Mouse (Mus musculus) mouse embryonic stem cell (cell line): ENCODE results near the gene Mplkip.

ENCODE experiments used
- in situ Hi-C, 2 experiments: fragments of 300-500 bp; cut with MboI; formaldehyde crosslinking; loops; 1 replicate in 1 of 2; 3 replicates in 1 of 2; pipeline ENCODE4 v1.14.3; 2019 to 2020; ENCODE audit warnings: low sequenced_read_pairs in 2 of 2, low pct_unique_long_range_greater_than_20kb in 1 of 2, mixed read lengths in 1 of 2; ENCODE audit not compliant: unreplicated experiment in 1 of 2

The Mplkip gene

DNA sequence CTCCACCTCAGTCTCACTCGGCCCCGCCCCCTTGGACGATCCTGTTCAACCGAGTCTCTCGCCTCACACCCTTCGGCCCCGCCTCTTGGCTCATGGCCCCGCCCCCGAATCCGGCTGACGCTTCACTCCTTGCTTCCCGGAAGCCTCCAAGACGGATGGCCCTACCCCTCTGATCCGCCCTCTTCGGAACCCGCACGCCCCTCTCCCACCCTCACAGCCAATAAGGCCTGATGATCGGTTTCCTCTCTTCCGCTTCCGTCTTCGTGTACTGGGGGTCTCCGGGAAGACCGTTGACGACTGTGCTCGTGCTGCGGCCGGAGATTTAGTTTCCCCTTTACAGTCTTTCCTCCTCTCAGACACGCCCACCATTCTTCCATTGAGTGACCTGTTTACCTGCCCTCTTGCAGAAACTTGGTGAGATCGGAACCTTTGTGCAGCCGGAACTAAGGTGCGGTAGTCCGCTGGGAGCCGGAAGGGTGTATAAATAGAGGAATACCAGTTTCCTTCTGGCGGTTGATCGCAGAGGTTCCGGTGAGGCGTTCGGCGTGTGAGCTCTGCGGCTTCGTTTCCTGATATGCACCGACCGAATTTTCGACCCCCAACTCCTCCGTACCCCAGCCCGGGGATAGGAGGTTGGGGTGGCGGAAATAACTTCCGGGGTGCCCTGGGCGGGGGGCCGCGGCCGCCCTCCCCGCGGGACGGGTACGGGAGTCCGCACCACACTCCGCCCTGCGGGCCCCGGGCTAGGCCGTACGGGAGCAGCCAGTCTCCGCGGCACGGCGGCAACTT lies at the start of gene Mplkip, which contains the start of gene Sugct:
Mplkip (plus strand) TSS at position 282 of the 789 bp plus-strand sequence.
Sugct (minus strand) TSS at position 643 of the 789 bp plus-strand sequence.
- in situ Hi-C loops: no loop called here

DNA sequence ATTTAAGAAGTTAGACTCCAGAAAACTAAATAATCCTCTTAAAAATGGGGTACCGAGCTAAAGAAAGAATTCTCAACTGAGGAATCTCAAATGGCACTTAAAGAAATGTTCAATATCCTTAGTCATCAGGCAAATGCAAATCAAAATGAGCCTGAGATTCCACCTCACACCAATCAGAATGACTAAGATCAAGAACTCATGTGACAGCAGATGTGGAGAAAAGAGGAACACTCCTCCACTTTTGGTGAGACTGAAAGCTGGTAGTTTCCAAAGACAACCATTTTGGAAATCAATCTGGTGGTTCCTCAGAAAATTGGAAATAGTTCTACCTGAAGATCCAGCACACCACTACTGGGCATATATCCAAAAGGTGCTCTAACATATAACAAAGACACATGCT lies 27.6 kb upstream of the Mplkip start:
- in situ Hi-C loops: loop anchor here in 1 of 2 experiments (25.0 kb wide), 1 partner anchor 830 kb away; no protein-coding TSS in a partner anchor

DNA sequence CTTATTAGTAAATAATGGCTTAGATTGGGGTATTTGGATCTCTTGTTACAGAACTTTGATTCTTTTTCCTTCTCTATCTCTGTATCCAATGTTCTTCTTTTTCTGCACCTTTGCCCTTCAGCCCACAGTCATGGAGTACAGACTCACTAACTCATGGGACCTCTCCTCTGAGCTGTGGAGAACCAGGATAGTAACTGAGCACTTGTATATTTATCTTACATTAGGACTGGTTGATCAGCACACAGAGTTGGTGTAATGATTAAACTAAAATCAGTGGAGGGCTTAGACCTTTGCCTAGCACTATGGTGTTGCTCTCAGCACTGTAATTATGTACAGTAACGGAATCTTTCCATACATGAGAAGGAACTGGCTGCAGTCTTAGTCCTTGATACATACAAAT lies 23.9 kb upstream of the Mplkip start:
- in situ Hi-C loops: loop anchor here in 1 of 2 experiments (25.0 kb wide), 1 partner anchor 834 kb away; no protein-coding TSS in a partner anchor

DNA sequence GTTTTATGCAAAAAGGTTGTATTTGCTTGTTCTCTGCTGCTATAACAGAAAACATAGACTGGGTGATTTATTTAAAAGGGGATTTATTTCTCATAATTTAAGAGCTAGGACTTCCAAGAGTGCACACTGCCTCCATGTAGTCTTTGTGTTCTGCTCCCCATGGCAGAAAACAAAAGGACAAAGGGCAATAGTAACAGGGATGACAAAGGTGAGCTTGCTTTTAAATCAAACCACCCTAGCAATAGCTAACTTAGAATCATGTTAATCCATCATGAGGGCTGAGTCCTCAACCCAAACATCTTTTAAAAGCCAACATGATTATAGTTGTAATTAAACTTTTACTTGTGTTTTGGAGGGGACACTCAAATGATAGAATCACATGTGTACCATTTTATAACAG lies 5.5 kb upstream of the Mplkip start:
- in situ Hi-C loops: no loop called here

DNA sequence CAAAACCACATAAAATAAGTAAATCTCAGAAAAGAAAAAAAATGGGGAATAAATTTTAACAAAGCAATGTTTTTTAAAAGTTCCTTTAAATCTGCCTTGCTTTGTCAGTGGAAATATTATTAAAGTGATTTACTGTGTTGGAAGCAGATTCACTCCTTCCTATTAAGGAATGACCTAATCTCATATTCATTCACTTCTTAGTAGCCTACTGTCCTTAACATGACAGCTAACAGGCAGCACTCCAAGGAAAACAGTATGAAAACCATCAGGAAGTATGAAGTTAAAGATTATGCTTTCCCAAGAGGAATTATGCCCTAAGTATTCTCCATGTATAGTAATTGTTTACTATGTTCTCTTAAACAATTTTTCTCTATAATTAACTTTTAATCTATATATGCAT lies 4.3 kb upstream of the Mplkip start:
- in situ Hi-C loops: no loop called here

DNA sequence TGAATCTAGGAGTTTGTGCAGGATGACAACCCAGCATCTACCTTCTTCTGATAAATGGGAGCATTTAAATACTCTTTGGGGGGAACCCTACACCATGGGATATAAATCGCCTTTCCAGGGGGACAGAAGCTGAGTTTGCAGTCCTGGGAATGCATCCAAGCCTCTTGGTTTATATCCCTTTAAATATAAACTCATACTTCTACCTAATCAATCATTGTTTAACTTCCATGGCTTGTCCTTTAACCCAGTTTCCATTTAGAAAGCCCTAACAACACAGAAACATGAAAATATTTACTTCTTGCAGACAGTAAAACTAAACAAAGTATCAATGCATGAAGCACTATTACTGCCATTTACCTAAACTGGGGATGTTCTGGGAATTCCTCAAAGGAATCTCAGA lies 3.6 kb upstream of the Mplkip start:
- in situ Hi-C loops: no loop called here

DNA sequence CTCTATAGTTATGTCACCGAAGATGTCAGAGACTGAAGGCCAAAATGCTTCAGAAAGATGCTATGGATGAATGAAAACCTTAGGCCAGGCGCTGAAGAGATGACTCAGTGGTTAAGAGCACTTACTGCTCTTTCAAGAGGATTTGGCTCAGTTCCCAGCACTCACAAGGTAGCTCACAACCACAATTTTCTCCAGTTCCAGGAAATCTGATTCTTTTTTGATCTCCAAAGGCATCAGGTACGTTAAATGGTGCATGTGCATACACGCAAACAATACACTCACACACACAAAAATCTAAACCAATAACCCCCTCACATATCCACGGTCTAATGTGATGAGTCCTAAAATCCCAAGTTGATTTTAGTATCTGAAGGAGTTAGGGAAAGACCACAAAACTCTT lies 1.2 kb upstream of the Mplkip start:
- in situ Hi-C loops: no loop called here

DNA sequence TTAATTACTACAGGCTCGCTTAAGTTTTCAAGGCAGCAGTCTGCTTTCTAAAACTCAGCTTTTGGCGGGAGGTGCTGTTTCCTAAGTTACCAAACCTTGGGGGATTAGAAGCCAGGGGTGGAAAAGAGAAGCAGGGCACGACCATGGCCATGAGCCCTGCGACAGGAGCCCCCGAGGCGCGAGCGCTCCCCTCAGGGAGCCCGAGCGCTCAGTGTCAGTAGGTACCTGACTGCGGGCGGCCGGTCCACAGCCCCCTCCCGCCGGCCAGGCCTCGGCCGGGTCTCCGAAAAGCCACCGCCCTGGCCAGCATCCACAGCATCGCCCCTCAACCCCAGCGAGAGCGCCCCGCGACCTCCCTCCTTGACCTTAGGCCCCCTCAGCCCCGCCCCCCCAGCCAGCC lies 578 bp upstream of the Mplkip start:
- in situ Hi-C loops: no loop called here

DNA sequence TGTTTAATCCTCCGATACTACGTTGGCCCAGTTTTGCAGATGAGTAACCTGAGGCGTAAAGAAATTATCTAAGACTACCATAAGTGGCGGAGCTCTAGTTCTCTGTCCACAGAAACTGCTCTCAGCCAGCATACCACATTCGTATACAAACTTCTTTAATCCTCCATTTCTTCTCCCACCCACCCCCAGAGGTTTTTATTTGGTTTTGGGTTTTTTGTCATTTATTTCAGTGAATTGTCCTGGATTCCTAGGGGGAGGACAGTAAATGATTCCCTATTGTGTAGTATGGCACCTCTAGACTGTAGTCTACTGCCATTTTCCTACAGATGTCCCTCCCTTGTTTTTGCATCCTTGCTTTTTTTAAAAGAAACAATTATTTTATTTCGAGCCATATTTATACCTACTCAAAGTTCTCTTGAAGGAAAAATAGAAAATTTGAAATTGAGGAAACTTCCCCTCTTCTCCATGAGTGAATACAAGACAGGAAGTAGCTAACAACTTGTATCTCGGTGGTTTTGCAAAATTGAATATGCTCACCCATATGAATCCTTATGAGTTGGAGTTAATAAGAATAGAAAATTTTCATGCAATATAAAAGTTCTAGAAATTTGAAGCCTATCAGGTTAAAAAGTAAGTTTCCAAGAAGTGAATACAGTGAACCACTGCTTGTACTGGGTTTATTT lies 1.0 kb downstream of the Mplkip start:
- in situ Hi-C loops: no loop called here

DNA sequence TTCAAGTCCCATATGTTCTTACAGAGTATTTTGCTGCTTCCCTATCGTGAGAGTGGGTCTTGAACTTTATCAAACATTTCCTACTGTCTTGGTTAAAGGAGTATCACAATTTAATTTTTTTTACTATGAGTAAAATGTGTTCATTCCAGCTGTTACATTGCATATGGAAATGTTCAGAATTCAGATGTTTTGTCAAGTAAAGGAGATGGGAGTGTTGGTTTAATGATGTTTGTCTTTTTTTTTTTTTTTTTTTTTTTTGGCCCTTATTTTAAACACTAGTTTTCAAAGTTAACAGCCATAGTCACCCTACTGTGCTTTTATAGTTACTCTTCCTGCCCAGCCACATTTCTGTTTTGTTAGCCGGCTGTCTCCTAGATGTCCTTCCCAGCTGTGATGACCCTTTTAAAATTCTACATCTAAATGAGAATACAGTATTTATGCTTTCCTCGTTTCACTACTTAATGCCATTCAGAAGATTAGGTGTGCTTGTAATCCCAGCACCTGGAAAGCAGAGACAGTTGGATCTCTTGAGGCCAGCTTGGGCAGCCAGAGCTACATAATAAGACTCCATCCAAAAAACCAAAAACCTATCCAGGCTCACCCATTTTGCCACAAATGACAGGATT lies 5.2 kb downstream of the Mplkip start:
- in situ Hi-C loops: no loop called here

DNA sequence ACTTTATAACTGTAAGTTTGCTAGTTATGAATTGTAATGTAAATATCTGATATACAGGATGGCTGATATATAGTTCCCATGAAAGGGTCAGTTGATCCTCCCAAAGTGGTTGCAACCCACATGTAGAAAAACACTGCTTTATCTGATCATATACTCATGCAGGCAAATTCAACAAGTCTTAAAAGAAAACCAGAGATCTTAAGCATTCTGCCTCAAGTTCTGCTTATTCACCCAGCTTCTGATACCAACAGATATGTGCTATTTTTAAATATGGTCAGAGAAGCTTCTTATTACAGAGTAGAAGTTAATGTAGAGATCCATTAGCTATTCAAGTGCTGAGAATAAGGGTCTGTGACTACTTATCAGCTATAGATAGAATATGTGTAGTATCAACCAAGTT lies 6.3 kb downstream of the Mplkip start:
- in situ Hi-C loops: no loop called here

DNA sequence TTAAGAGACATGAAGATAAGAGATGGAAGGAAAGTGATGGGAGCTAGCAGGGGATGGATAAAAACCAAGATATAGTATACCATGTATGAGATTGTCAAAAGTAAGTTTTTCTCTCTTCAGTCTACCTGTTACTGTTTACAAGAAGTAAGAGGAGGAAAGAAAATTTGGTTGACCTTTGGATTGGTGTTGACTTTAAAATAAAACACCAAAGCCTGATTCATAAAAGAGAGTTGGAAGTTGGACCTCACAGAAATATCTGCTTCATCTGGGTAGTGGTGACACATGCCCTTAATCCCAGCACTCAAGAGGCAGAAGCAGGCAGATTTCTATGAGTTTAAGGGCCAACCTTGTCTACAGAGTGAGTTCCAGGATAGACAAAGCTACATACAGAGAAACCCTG lies 7.3 kb downstream of the Mplkip start:
- in situ Hi-C loops: no loop called here

DNA sequence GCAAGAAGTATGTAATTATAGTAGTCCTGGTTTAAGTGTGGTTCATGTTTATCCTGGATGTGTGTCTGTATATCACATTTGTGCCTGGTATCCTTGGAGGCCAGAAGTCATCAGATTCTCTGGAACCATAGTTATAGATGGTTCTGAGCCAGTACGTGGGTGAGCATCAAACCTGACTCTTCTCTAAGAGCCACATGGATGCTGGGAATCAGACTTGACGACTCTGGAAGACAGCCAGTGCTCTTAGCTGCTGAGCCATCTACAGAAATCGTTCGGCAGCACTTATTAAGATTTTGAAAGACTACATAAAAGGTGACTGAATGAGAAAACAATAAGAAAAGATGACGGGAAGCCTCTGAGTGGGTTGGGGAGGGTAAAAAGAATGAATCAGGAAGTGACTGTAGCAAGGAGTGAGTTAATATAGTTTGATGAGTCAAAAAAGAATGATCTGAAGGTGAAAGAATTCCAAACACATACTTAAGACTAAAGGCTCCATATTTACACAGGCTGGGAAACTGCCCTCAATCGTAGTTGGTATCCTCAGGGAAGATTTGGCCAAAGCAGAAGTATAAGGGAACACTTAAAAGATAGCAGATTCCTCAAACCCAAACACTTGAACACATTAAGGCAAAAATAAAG lies 10.3 kb downstream of the Mplkip start:
- in situ Hi-C loops: no loop called here

DNA sequence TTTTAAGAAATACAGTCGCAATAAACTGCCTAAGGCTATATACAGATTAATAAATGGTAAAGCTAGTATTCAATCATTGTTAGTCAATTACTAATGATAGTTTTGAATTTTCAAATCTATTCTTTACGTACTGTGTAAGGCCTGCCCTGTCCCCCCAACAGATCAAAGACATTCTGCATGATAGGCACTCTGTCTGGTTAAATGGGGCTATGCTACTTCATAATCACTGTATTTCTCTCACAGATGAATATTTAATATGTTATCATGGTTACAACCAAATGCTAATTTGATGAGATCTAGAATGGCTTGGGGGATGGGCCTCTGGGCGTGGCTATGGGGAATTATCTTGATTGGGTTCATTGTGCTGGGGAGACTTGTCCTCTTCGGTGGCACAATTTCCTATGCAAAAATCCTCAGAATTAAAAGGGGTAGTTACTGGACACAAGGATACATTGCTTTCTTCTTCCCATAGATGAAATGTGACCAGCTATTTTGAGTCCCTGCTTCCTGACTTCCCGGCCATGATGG lies 13.9 kb downstream of the Mplkip start:
- in situ Hi-C loops: no loop called here

DNA sequence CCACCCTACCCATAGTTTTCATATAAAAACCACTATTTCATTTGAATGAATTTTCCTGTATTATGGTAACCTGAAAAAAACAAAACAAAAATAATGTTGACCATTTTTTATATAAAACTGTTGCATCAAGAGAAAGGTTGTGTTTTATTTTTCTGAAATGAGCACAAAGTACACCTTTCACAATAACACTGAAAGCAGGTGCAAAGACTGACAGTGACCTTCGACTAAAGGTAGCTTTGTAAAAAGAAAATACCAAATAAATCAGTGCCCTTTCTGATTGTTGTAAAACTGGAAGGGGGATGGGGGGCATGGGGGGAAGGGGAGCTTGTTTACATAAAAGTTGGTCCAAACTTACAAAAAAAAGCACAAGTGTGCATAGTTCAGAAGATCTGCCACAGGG lies 22.4 kb downstream of the Mplkip start:
- in situ Hi-C loops: no loop called here

DNA sequence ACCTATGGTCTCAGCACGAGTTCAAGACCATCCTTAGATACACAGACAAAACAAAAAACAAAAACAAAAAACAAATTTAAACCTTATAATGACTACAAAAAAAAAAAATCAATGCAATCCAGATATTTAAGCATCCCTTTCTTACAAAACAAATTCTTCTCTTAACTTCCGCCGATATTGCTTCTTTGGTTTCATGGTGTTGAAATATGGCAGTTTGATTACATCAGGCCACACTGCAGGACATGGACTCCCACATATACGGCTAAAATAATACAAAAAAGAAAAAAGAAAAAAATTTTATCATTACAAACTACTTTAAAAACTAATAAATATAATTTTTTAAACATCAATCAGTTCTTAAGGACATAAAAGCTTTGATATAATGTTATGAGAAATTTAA lies 32.9 kb downstream of the Mplkip start:
- in situ Hi-C loops: no loop called here

DNA sequence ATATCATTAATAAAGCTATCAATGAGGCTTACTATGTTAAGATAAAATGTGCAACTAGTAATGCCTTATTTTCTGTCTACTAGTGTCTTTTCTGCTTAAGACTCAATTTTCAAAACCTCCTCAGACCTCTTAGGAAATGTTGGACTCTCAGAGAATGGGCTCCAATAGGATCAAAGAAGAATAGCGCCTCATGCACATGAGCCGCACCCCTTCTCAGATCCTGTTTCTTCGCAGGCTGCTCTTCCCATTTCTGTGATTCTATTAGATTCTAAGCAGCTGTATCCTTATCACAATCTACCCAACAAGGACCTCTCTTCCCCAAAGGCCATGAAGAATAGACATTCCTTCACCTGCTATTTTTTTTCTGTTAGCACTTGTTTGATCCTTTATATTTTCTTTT lies 33.8 kb downstream of the Mplkip start:
- in situ Hi-C loops: no loop called here
